Mouse (Mus musculus): ENCODE results near the gene Olfr586. TPM values are rescaled to one million over a fixed set of nuclear protein-coding genes. Genes with fewer than 3 reads are reported as not detected.

Gene Olfr586
- not detected in 2 replicates for polyA plus RNA-seq (2016; fragmentation: Nextera tagmentation; extraction: Ambion mirVana)

DNA sequence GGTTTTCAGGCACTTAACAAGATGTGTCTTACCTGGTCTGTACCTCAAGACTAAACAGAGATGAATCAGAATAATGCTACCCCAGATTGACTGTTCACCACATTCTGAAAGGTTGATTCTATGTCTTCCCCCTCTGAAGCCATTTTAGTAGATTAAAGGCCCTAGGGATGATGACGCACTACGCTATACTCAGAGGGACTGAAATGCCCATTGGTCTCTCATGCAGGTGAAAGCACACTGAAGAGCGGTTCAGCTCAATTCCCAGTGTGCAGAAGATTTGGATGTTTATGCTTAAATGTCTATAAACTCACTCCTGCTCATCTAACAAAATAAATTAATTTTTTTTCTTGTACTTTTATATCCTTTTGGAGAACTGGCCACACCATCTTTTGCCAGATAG is at the start of gene Olfr586:
Olfr586 (minus strand) TSS at position 101 of the 400 bp plus-strand sequence.
- H3K27me3 ChIP-seq (ENCODE audit: low read depth, poor library complexity, severe bottlenecking) = no peaks in the 10 kb centered on the region
- no peak within 1 kb of the TSS for H3K27ac ChIP-seq
- H3K9me3 ChIP-seq (replicated peaks) = no peaks in the 10 kb centered on the region
- no peak within 1 kb of the TSS for H3K4me3 ChIP-seq
- H3K4me1 ChIP-seq = no peaks in the 10 kb centered on the region
- WGBS = 94% methylated on average over 3 of the region's 3 CpGs
- no peaks in the 10 kb centered on the region for H3K36me3 ChIP-seq
- no peak for DNase-seq (ENCODE audit: low spot score)

DNA sequence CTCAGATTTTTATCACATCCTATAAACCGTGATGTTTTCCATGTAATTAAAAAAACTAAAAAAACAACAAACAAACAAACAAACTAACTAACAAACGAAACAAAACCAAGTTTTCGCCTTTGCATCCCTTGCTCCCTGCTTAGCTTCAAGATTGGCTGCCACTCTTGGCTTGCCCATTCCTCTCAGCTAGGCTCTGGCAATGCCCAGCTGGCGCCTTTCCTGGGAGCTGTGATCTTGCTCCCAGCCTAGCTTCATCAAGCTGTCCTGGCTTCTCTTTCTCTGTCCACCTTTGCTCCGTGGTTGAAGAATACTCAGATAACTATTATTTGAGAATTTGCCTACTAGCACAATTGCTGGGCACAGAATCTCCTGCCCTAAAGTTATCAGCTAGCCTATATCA is 44.3 kb upstream of the Olfr586 start:
- Histone ChIP-seq H3K4me1 (no peaks in the 10 kb centered on the region), H3K27me3 (ENCODE audit: low read depth, poor library complexity, severe bottlenecking) (no peaks in the 10 kb centered on the region), H3K36me3 (no peaks in the 10 kb centered on the region), H3K27ac (no peak overlapping the region), H3K9me3 (replicated peaks) (no peaks in the 10 kb centered on the region), H3K4me3 (no peak overlapping the region)
- 84% methylated on average over 5 of the region's 5 CpGs for WGBS
- DNase-seq (ENCODE audit: low spot score) = no peak

DNA sequence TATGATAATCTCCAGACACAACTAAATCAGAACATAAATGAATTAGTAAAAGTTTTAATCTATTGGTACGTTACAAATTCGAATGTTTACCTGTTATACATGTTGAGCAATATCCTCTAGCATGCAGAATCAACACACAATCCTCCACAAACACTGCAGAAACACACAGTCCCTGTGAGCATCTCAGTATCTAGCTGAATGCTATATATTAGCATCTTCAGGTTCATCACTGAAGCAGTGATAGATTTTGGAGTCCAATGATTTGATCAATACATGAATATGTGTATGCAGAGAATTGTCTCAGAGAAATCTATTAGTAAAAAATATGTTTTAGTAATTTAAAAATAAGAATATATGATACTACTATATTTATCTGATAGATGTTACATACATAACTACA is 30.8 kb upstream of the Olfr586 start, which contains the start of gene Olfr589:
Olfr589 (minus strand) TSS at position 101 of the 400 bp plus-strand sequence.
- Histone ChIP-seq H3K4me3 (no peak within 1 kb of the TSS), H3K36me3 (no peaks in the 10 kb centered on the region), H3K4me1 (no peaks in the 10 kb centered on the region), H3K27ac (no peak within 1 kb of the TSS), H3K27me3 (ENCODE audit: low read depth, poor library complexity, severe bottlenecking) (no peaks in the 10 kb centered on the region), H3K9me3 (replicated peaks) (no peaks in the 10 kb centered on the region)
- DNase-seq (ENCODE audit: low spot score) = no peak
- WGBS = 75% methylated on average over 2 of the region's 2 CpGs

DNA sequence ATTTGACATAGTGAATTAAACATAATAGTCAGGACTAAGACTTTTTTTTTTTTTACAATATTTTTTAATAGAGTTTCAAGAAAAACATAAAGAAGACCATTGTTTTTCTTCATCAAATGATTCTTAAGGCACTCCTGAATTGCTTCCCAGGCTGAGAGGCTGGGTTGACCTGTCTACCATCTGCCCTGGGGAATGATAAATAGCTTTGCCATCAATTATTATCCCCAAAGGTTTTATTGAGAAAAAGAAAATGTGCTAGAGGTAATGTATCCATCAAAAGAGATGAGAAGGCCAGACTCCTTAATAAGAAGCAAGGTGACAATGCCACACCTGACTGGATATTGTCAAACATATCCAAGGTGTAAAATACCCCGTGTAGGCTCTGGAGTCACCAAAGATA is 15.1 kb upstream of the Olfr586 start, which contains the start of gene Olfr588-ps1:
Olfr588-ps1 (plus strand) TSS at position 301 of the 400 bp plus-strand sequence.
- no peak within 1 kb of the TSS for H3K4me3 ChIP-seq
- no peak within 1 kb of the TSS for H3K27ac ChIP-seq
- H3K4me1 ChIP-seq = no peaks in the 10 kb centered on the region
- 88% methylated on average over 1 of the region's 1 CpGs for WGBS
- no peaks in the 10 kb centered on the region for H3K36me3 ChIP-seq
- no peaks in the 10 kb centered on the region for H3K27me3 ChIP-seq (ENCODE audit: low read depth, poor library complexity, severe bottlenecking)
- no peak for DNase-seq (ENCODE audit: low spot score)
- no peaks in the 10 kb centered on the region for H3K9me3 ChIP-seq (replicated peaks)

DNA sequence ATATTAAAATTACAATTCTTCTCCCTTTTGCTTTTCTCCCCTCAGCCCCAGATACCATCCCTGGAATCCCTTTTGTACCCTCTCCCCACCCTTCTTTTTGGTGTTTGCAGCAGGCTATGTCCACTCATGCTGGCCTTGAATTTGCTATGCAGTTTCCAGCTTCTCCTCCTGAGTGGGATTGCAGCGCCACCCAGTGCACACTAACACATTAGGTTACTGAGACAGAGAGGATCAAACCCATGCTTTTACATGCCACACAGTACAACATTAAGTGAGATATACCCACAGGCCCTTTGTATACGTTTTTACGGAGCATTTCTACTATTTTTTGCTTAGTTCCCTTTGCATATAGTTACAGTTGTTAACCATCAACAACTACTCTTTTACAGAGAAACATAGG is 6.0 kb downstream of the Olfr586 start:
- Histone ChIP-seq H3K27me3 (ENCODE audit: low read depth, poor library complexity, severe bottlenecking) (no peaks in the 10 kb centered on the region), H3K4me1 (no peaks in the 10 kb centered on the region), H3K9me3 (replicated peaks) (no peaks in the 10 kb centered on the region), H3K4me3 (no peak overlapping the region), H3K36me3 (no peaks in the 10 kb centered on the region), H3K27ac (no peak overlapping the region)
- DNase-seq (ENCODE audit: low spot score) = no peak
- 54% methylated on average over 3 of the region's 3 CpGs for WGBS

DNA sequence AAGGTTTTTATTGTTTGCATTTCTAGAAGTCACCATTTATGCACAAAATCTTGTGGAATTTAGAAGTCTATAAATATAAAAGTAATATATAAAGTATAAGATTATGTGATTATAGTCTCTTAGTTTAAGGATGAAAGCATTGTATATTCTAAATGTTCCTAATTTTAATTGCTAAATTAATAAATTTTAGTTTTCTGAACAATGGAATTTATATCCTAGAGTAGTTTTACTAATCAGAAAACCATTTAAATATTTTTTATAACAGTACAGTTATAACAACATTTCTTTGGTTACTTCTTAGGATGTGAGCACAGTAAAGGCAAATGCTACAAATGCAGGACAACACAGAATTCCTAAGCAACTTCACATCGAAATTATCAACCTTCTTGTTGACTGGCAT is 28.0 kb downstream of the Olfr586 start, which contains the start of gene Olfr585:
Olfr585 (plus strand) TSS at position 301 of the 400 bp plus-strand sequence.
- no peaks in the 10 kb centered on the region for H3K36me3 ChIP-seq
- no peaks in the 10 kb centered on the region for H3K4me1 ChIP-seq
- H3K27me3 ChIP-seq (ENCODE audit: low read depth, poor library complexity, severe bottlenecking) = no peaks in the 10 kb centered on the region
- WGBS = 86% methylated on average over 1 of the region's 1 CpGs
- no peaks in the 10 kb centered on the region for H3K9me3 ChIP-seq (replicated peaks)
- H3K4me3 ChIP-seq = no peak within 1 kb of the TSS
- H3K27ac ChIP-seq = no peak within 1 kb of the TSS
- DNase-seq (ENCODE audit: low spot score) = no peak

DNA sequence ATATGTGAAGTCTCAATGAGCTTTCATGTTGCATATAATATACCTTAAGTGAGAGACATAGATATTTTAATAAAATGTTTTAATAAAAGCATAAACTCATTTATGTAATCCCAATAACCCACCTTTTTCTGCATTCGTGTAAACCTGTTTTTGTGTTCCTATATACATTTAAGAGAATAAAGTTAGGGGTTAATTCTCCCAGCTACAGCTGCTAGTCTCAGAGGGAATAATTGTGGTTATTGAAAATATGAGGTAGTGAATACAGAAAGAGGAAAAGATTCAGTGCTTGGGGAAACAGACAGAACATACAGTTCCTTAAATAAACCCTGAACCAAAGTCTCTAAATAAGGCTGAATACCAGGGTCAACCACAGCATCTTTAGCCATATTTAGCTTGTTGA is 43.9 kb downstream of the Olfr586 start, which contains the start of gene Olfr584:
Olfr584 (plus strand) TSS at position 301 of the 400 bp plus-strand sequence.
- H3K27me3 ChIP-seq (ENCODE audit: low read depth, poor library complexity, severe bottlenecking) = no peaks in the 10 kb centered on the region
- DNase-seq (ENCODE audit: low spot score) = no peak
- no peaks in the 10 kb centered on the region for H3K36me3 ChIP-seq
- H3K4me1 ChIP-seq = no peaks in the 10 kb centered on the region
- H3K4me3 ChIP-seq = no peak within 1 kb of the TSS
- H3K27ac ChIP-seq = no peak within 1 kb of the TSS
- H3K9me3 ChIP-seq (replicated peaks) = 0 out of 2 replicates have a peak, but pooled peaks cover 2% of the 10 kb centered on the region
- 81% methylated on average over 1 of the region's 1 CpGs for WGBS

Other genes with a start within 250 kb of the Olfr586 start
- not detected in 2 replicates for gene Olfr568, start 248.5 kb downstream of the Olfr586 start, polyA plus RNA-seq (2016; fragmentation: Nextera tagmentation; extraction: Ambion mirVana)
- gene Olfr569, start 234.8 kb downstream of the Olfr586 start, polyA plus RNA-seq (2016; fragmentation: Nextera tagmentation; extraction: Ambion mirVana) = not detected in 2 replicates
- not detected in 2 replicates for gene Olfr570, start 231.1 kb downstream of the Olfr586 start, polyA plus RNA-seq (2016; fragmentation: Nextera tagmentation; extraction: Ambion mirVana)
- not detected in 2 replicates for gene Olfr571, start 208.1 kb downstream of the Olfr586 start, polyA plus RNA-seq (2016; fragmentation: Nextera tagmentation; extraction: Ambion mirVana)
- gene Olfr572, start 201.2 kb downstream of the Olfr586 start, polyA plus RNA-seq (2016; fragmentation: Nextera tagmentation; extraction: Ambion mirVana) = not detected in 2 replicates
- not detected in 2 replicates for gene Olfr573-ps1, start 183.1 kb downstream of the Olfr586 start, polyA plus RNA-seq (2016; fragmentation: Nextera tagmentation; extraction: Ambion mirVana)
- gene Olfr574, start 177.2 kb downstream of the Olfr586 start, polyA plus RNA-seq (2016; fragmentation: Nextera tagmentation; extraction: Ambion mirVana) = not detected in 2 replicates
- gene Olfr575, start 166.9 kb downstream of the Olfr586 start, polyA plus RNA-seq (2016; fragmentation: Nextera tagmentation; extraction: Ambion mirVana) = not detected in 2 replicates
- gene Olfr576, start 163.0 kb downstream of the Olfr586 start, polyA plus RNA-seq (2016; fragmentation: Nextera tagmentation; extraction: Ambion mirVana) = not detected in 2 replicates
- not detected in 2 replicates for gene Olfr577, start 149.7 kb downstream of the Olfr586 start, polyA plus RNA-seq (2016; fragmentation: Nextera tagmentation; extraction: Ambion mirVana)
- not detected in 2 replicates for gene Olfr578, start 136.3 kb downstream of the Olfr586 start, polyA plus RNA-seq (2016; fragmentation: Nextera tagmentation; extraction: Ambion mirVana)
- gene Olfr582, start 87.6 kb downstream of the Olfr586 start, polyA plus RNA-seq (2016; fragmentation: Nextera tagmentation; extraction: Ambion mirVana) = not detected in 2 replicates
- gene Olfr583, start 74.3 kb downstream of the Olfr586 start, polyA plus RNA-seq (2016; fragmentation: Nextera tagmentation; extraction: Ambion mirVana) = not detected in 2 replicates
- gene Olfr584, start 43.8 kb downstream of the Olfr586 start, polyA plus RNA-seq (2016; fragmentation: Nextera tagmentation; extraction: Ambion mirVana) = not detected in 2 replicates
- gene Olfr585, start 27.9 kb downstream of the Olfr586 start, polyA plus RNA-seq (2016; fragmentation: Nextera tagmentation; extraction: Ambion mirVana) = not detected in 2 replicates
- not detected in 2 replicates for gene Olfr588-ps1, start 15.2 kb upstream of the Olfr586 start, polyA plus RNA-seq (2016; fragmentation: Nextera tagmentation; extraction: Ambion mirVana)
- gene Olfr589, start 30.7 kb upstream of the Olfr586 start, polyA plus RNA-seq (2016; fragmentation: Nextera tagmentation; extraction: Ambion mirVana) = not detected in 2 replicates
- not detected in 2 replicates for gene Olfr591, start 52.7 kb upstream of the Olfr586 start, polyA plus RNA-seq (2016; fragmentation: Nextera tagmentation; extraction: Ambion mirVana)
- gene Olfr592, start 59.2 kb upstream of the Olfr586 start, polyA plus RNA-seq (2016; fragmentation: Nextera tagmentation; extraction: Ambion mirVana) = not detected in 2 replicates
- gene Olfr593, start 86.2 kb upstream of the Olfr586 start, polyA plus RNA-seq (2016; fragmentation: Nextera tagmentation; extraction: Ambion mirVana) = not detected in 2 replicates
- gene Olfr594, start 91.4 kb upstream of the Olfr586 start, polyA plus RNA-seq (2016; fragmentation: Nextera tagmentation; extraction: Ambion mirVana) = not detected in 2 replicates
- not detected in 2 replicates for gene Usp17ld, start 126.9 kb upstream of the Olfr586 start, polyA plus RNA-seq (2016; fragmentation: Nextera tagmentation; extraction: Ambion mirVana)
- gene Olfr596, start 180.0 kb upstream of the Olfr586 start, polyA plus RNA-seq (2016; fragmentation: Nextera tagmentation; extraction: Ambion mirVana) = not detected in 2 replicates
- gene Olfr597, start 190.7 kb upstream of the Olfr586 start, polyA plus RNA-seq (2016; fragmentation: Nextera tagmentation; extraction: Ambion mirVana) = not detected in 2 replicates
- not detected in 2 replicates for gene Olfr598, start 197.9 kb upstream of the Olfr586 start, polyA plus RNA-seq (2016; fragmentation: Nextera tagmentation; extraction: Ambion mirVana)
- not detected in 2 replicates for gene Olfr599, start 210.3 kb upstream of the Olfr586 start, polyA plus RNA-seq (2016; fragmentation: Nextera tagmentation; extraction: Ambion mirVana)
- gene Olfr600, start 224.0 kb upstream of the Olfr586 start, polyA plus RNA-seq (2016; fragmentation: Nextera tagmentation; extraction: Ambion mirVana) = not detected in 2 replicates
- gene Olfr601, start 237.0 kb upstream of the Olfr586 start, polyA plus RNA-seq (2016; fragmentation: Nextera tagmentation; extraction: Ambion mirVana) = not detected in 2 replicates

Data from limb, embryonic 10.5 days (tissue).